Mouse (Mus musculus) B cell, adult 62 days (primary cell): ENCODE data around the gene Pla2g7. TPM values are rescaled to one million over a fixed set of nuclear protein-coding genes. Genes with fewer than 3 reads are reported as not detected.

Source experiments
- total RNA-seq: library from RNA; stranded (reverse); gene quantifications from 4 replicates; pipeline ENCODE4 v1.2.4, GENCODE M21; 2023

Pla2g7 gene
- 9.4 to 13.2 TPM (median 10.9 TPM) in 4 replicates for total RNA-seq

DNA sequence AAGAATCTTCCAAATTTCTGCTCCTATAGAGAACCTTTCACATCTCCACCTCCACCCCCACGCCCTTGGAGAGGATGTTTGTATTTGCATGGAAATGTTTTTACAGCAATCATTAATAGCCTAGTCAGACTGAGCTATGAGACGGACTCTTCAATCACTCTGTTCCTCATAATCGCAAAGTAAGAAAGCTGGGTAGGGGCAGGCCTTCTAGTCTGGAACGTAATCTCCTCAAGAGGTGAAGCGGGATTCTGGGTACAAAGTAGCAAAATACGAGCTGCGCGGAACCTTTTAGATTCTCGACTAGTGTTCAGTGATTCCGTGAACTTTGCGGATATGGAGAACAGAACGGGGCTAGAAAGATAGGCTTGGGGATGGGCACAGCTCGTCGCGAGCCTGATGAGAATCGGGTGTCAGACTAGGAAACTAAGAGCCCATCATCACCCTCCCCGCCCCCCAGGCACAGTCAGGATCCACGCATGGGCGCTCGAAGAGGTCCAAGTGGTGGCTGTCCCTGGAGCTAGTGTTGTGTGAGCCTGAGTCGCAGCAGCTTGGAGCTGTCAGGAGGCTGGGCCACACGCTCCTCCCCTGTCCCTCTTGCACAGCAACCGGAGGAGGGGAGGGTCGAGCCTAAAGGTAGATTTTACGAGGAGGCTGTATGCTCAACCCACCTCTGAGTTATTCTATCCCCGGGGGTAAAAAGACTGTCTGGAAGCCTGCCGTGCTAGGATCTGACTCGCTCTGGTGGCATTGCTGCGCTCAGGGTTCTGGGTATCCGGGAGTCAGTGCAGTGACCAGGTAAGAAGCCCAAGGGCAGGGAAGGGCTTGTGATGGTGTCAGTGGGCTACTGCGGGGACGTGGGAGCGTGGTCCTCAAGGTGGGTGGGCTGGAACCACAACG is at the start of gene Pla2g7:
Gene Pla2g7 (plus strand): TSS at position 107 of the 897 bp plus-strand sequence.

DNA sequence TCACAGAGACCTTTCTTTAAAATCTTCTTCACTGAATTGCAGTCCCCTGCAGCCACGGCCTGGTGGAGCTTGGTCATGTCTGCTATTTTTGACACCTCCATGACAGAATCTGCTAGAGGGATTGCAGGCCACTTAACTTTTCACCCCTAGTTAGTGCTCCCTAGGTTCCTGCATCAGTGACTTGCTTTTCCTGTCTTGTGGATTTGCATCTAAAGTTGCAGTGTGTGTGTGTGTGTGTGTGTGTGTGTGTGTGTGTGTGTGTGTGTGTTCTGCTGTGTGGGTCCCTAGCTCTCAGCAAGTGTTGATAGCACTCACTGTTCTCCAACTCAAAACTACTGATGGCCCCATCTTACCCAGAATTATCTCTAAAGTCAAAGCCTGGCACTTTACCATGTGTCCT is 24.4 kb upstream of the Pla2g7 start, which contains the start of gene Ankrd66:
Gene Ankrd66 (minus strand): TSS at position 101 of the 400 bp plus-strand sequence.

DNA sequence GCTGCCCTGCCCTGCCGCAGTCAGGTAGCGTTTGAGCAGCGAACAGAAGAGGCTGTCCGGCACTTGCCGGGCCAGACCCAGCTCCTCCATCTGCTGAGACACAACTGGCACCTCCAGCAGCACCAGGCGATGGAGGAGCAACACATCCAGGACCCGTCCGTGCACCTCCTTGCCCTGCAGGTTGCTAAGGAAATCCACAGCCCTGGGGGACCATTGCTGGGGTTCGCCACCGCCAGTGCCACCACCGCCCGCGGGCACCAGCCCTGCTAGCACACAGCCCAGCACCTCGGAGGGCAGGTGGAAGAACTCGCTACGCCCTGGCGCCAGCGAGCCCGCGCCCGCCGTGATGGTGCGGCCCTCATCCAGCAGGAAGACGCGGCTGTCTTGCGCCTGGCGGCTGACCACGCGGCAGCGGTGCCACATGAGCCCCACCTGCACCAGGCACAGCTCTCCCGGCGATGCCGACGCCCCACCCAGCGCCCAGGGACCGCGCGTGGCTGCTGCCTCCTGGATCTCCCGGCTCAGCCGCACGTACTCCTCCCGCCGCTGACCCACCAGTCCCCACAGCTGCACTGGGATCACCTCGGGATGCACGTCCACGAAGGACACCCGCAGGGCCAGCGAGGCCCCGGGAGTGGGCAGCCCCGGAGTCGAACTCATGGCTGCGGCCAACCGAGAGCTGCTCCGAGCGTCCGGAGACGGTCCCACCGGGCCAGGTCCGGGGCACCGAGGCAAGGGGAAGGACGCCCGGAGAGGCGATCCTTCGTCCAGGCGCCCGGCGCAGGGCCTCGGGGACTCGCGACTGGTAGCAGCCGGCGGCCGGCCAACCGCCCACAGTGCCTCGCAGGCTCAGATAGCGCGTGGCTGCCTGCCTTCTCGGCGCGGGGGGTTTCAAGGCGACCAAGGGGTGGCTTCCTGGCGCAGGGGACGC is 61.9 kb downstream of the Pla2g7 start, which contains the start of gene Tdrd6:
Gene Tdrd6 (minus strand): TSS at position 804 of the 931 bp plus-strand sequence.

Other genes starting within 250 kb of the Pla2g7 start
- gene Adgrf5, start 207.6 kb upstream of the Pla2g7 start, total RNA-seq: not detected in 4 replicates
- not detected in 4 replicates for gene Mep1a, start 65.3 kb upstream of the Pla2g7 start, total RNA-seq
- gene Ankrd66, start 24.5 kb upstream of the Pla2g7 start, total RNA-seq: not detected in 4 replicates
- gene Tdrd6, start 62.2 kb downstream of the Pla2g7 start, total RNA-seq: 0.09 TPM in 1 of 4 replicates, not detected in the others
- gene Slc25a27, start 99.1 kb downstream of the Pla2g7 start, total RNA-seq: 2.6 to 3.9 TPM (median 3.5 TPM) in 4 replicates
- gene Cyp39a1, start 99.3 kb downstream of the Pla2g7 start, total RNA-seq: 9.6 to 13.9 TPM (median 11.1 TPM) in 4 replicates
- gene Rcan2, start 233.3 kb downstream of the Pla2g7 start, total RNA-seq: not detected in 4 replicates